Comparison of ENCODE assay signal across 8 mouse cellular contexts in the genomic region with DNA sequence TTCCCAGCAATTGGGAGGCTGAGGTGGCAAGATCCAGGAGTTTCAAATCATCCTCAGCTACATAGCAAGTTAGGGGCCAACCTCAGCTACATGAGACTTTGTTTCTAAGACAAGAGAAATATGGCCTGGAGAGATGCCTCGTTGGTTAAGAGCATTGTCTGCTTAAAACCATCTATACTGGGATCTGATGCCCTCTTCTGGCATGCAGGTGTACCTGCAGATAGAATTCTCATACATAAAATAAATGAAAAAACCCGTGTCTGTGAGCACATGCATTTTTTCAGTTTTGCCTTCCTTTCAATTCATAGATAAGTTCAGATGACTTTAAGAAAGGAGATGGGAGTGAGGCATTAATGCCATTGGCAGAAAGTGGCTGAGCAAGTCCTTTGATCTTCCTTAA. TPM values are rescaled to one million over a fixed set of nuclear protein-coding genes. Genes with fewer than 3 reads are reported as not detected.
A peak's percentile ranks its signal among the peaks of the same experiment; 100 is the strongest.
DNase-seq lines count a peak whose midpoint lies in the region; ATAC-seq and TF ChIP-seq lines count a peak whose summit lies in the region.

No protein-coding gene starts in this region.

- no peak for TF ChIP-seq POLR2A in heart, adult 2 months (IDR thresholded peaks at IDR 0.05; ENCODE audit: insufficient read depth, low read depth, low read length)

- H3K4me2 ChIP-seq in midbrain, postnatal 0 days (ENCODE audit: low read depth, low read length, poor library complexity, severe bottlenecking), result no peak overlapping the region
- H3K4me2 ChIP-seq in midbrain, embryonic 15.5 days, result no peak overlapping the region
- H3K4me2 ChIP-seq in embryonic facial prominence, embryonic 14.5 days (ENCODE audit: low read depth, low read length), result no peak overlapping the region
- H3K4me2 ChIP-seq in forebrain, embryonic 11.5 days (ENCODE audit: low read depth, low read length, severe bottlenecking), result no peak overlapping the region

- no peaks in the 10 kb centered on the region for H3K9me3 ChIP-seq in midbrain, postnatal 0 days (ENCODE audit: low read length)
- no peaks in the 10 kb centered on the region for H3K9me3 ChIP-seq in midbrain, embryonic 15.5 days
- H3K9me3 ChIP-seq in embryonic facial prominence, embryonic 14.5 days (ENCODE audit: control insufficient read depth, low read length), result no peaks in the 10 kb centered on the region
- no peaks in the 10 kb centered on the region for H3K9me3 ChIP-seq in forebrain, embryonic 11.5 days (ENCODE audit: control insufficient read depth, low read length)

- H3K27me3 ChIP-seq in heart, adult 2 months (ENCODE audit: control insufficient read depth, insufficient read depth, low read length), result no peaks in the 10 kb centered on the region
- H3K27me3 ChIP-seq in midbrain, postnatal 0 days (ENCODE audit: insufficient read depth, low read length), result no peaks in the 10 kb centered on the region
- no peaks in the 10 kb centered on the region for H3K27me3 ChIP-seq in midbrain, embryonic 15.5 days (replicated peaks)
- H3K27me3 ChIP-seq in embryonic facial prominence, embryonic 14.5 days (replicated peaks; ENCODE audit: control insufficient read depth, insufficient read depth, low read length), result no peaks in the 10 kb centered on the region
- H3K27me3 ChIP-seq in forebrain, embryonic 11.5 days (ENCODE audit: control insufficient read depth, insufficient read depth, low read length), result no peaks in the 10 kb centered on the region

- DNase-seq in heart, adult 2 months, result no peak
- DNase-seq in heart, adult 9 months (ENCODE audit: low spot score in 2 of 2), result no peak
- DNase-seq in midbrain, postnatal 0 days (ENCODE audit: low spot score), result peak; percentile 53
- peak; percentile 39 for DNase-seq in embryonic facial prominence, embryonic 14.5 days (ENCODE audit: low spot score)
- DNase-seq in thymus, postnatal 4 days, result peak; percentile 16
- DNase-seq in spleen, postnatal 14 days (ENCODE audit: low spot score in 2 of 2), result no peak
- DNase-seq in forebrain, embryonic 11.5 days (ENCODE audit: low spot score), result no peak

- H3K27ac ChIP-seq in heart, adult 2 months, result no peak overlapping the region
- no peak overlapping the region for H3K27ac ChIP-seq in midbrain, postnatal 0 days (ENCODE audit: low read depth, low read length)
- no peak overlapping the region for H3K27ac ChIP-seq in midbrain, embryonic 15.5 days
- no peak overlapping the region for H3K27ac ChIP-seq in embryonic facial prominence, embryonic 14.5 days (replicated peaks; ENCODE audit: low read depth, low read length)
- no peak overlapping the region for H3K27ac ChIP-seq in forebrain, embryonic 11.5 days (ENCODE audit: low read depth, low read length)

- H3K36me3 ChIP-seq in heart, adult 2 months (ENCODE audit: control insufficient read depth, insufficient read depth, low read length), result peaks cover 1% of the 10 kb centered on the region; the same call in 1 of the 2 replicates
- H3K36me3 ChIP-seq in midbrain, postnatal 0 days (ENCODE audit: insufficient read depth, low read length), result peaks cover 7% of the 10 kb centered on the region
- H3K36me3 ChIP-seq in midbrain, embryonic 15.5 days (replicated peaks), result no peaks in the 10 kb centered on the region
- H3K36me3 ChIP-seq in embryonic facial prominence, embryonic 14.5 days (ENCODE audit: control insufficient read depth, insufficient read depth, low read length), result peaks cover 16% of the 10 kb centered on the region
- no peaks in the 10 kb centered on the region for H3K36me3 ChIP-seq in forebrain, embryonic 11.5 days (ENCODE audit: control insufficient read depth, insufficient read depth, low read length)

- no peaks in the 10 kb centered on the region for H3K79me2 ChIP-seq in heart, adult 2 months (replicated peaks; ENCODE audit: control insufficient read depth, insufficient read depth, low read length)

- no peak overlapping the region for H3K4me3 ChIP-seq in heart, adult 2 months
- H3K4me3 ChIP-seq in midbrain, postnatal 0 days (ENCODE audit: low read depth, low read length), result no peak overlapping the region
- no peak overlapping the region for H3K4me3 ChIP-seq in midbrain, embryonic 15.5 days
- H3K4me3 ChIP-seq in embryonic facial prominence, embryonic 14.5 days (ENCODE audit: low read depth, low read length), result no peak overlapping the region
- no peak overlapping the region for H3K4me3 ChIP-seq in forebrain, embryonic 11.5 days (ENCODE audit: low read depth, low read length)

- no peaks in the 10 kb centered on the region for H3K4me1 ChIP-seq in heart, adult 2 months (ENCODE audit: control insufficient read depth, insufficient read depth, low read length)
- H3K4me1 ChIP-seq in midbrain, postnatal 0 days (ENCODE audit: insufficient read depth, low read length), result no peaks in the 10 kb centered on the region
- no peaks in the 10 kb centered on the region for H3K4me1 ChIP-seq in midbrain, embryonic 15.5 days
- no peaks in the 10 kb centered on the region for H3K4me1 ChIP-seq in embryonic facial prominence, embryonic 14.5 days (ENCODE audit: control insufficient read depth, insufficient read depth, low read length)
- H3K4me1 ChIP-seq in forebrain, embryonic 11.5 days (replicated peaks; ENCODE audit: control insufficient read depth, insufficient read depth, low read length), result no peaks in the 10 kb centered on the region

- TF ChIP-seq CTCF in heart, adult 2 months (IDR thresholded peaks at IDR 0.05), result peak; percentile 85
- TF ChIP-seq CTCF in midbrain, postnatal 0 days (IDR thresholded peaks at IDR 0.05), result peak; percentile 79

- 14% methylated on average over 2 of the region's 2 CpGs for WGBS in heart, adult 2 months
- WGBS in midbrain, postnatal 0 days, result 12% methylated on average over 2 of the region's 2 CpGs
- 13% methylated on average over 2 of the region's 2 CpGs for WGBS in midbrain, embryonic 15.5 days
- 13% methylated on average over 2 of the region's 2 CpGs for WGBS in embryonic facial prominence, embryonic 14.5 days
- 17% methylated on average over 2 of the region's 2 CpGs for WGBS in forebrain, embryonic 11.5 days

- no peak for TF ChIP-seq EP300 in heart, adult 2 months (IDR thresholded peaks at IDR 0.05; ENCODE audit: insufficient read depth, low read depth, low read length)

- intact Hi-C loops in heart, adult 2 months (cut with DNase I), result loop anchor here (1.0 to 5.0 kb wide), 3 partner anchors 93 to 1053 kb away; a partner anchor contains a TSS

- ATAC-seq in midbrain, postnatal 0 days (ENCODE audit: low FRiP score), result no peak
- no peak for ATAC-seq in midbrain, embryonic 15.5 days (replicated peaks)
- no peak for ATAC-seq in embryonic facial prominence, embryonic 14.5 days (ENCODE audit: low read depth)
- no peak for ATAC-seq in forebrain, embryonic 11.5 days (replicated peaks; ENCODE audit: low FRiP score)

- no peak overlapping the region for H3K9ac ChIP-seq in heart, adult 2 months (ENCODE audit: low read depth, low read length)
- H3K9ac ChIP-seq in midbrain, postnatal 0 days (replicated peaks; ENCODE audit: low read length, poor library complexity, severe bottlenecking), result no peak overlapping the region
- no peak overlapping the region for H3K9ac ChIP-seq in midbrain, embryonic 15.5 days
- H3K9ac ChIP-seq in embryonic facial prominence, embryonic 14.5 days (ENCODE audit: low read depth, low read length), result no peak overlapping the region
- no peak overlapping the region for H3K9ac ChIP-seq in forebrain, embryonic 11.5 days (ENCODE audit: low read length)

RNA-seq across cellular contexts. Expression of a gene that starts 19.6 kb away (rescaled TPM):
- 10 to 100 TPM; 12.5 to 18.6 TPM for total RNA-seq in heart, adult 2 months (2021)
- polyA plus RNA-seq in heart, adult 2 months (2012; rRNA removed), result 16.0 and 20.6 TPM in 2 replicates
- total RNA-seq in midbrain, postnatal 0 days (2014; rRNA removed), result 14.6 and 36.6 TPM in 2 replicates
- 2.9 and 4.1 TPM in 2 replicates for polyA plus RNA-seq in midbrain, postnatal 0 days (2015; fragmentation: Nextera tagmentation; extraction: Ambion mirVana)
- 5.6 and 5.8 TPM in 2 replicates for polyA plus RNA-seq in midbrain, embryonic 15.5 days (2015; fragmentation: Nextera tagmentation; extraction: Ambion mirVana)
- 8.3 and 8.4 TPM in 2 replicates for polyA plus RNA-seq in embryonic facial prominence, embryonic 14.5 days (2014; fragmentation: Nextera tagmentation; extraction: Ambion mirVana)
- 10.6 and 12.2 TPM in 2 replicates for polyA plus RNA-seq in forebrain, embryonic 11.5 days (2014; fragmentation: Nextera tagmentation; extraction: Ambion mirVana)

RNA-seq across cellular contexts. Expression of a gene that starts 27.7 kb away (rescaled TPM):
- 1 to 10 TPM; 3.6 to 4.4 TPM for total RNA-seq in heart, adult 2 months (2021)
- polyA plus RNA-seq in heart, adult 2 months (2012; rRNA removed), result 2.5 and 3.2 TPM in 2 replicates
- total RNA-seq in midbrain, postnatal 0 days (2014; rRNA removed), result 1.8 and 2.5 TPM in 2 replicates
- 0.40 and 0.86 TPM in 2 replicates for polyA plus RNA-seq in midbrain, postnatal 0 days (2015; fragmentation: Nextera tagmentation; extraction: Ambion mirVana)
- 0.45 and 0.50 TPM in 2 replicates for polyA plus RNA-seq in midbrain, embryonic 15.5 days (2015; fragmentation: Nextera tagmentation; extraction: Ambion mirVana)
- 2.6 and 2.8 TPM in 2 replicates for polyA plus RNA-seq in embryonic facial prominence, embryonic 14.5 days (2014; fragmentation: Nextera tagmentation; extraction: Ambion mirVana)
- polyA plus RNA-seq in forebrain, embryonic 11.5 days (2014; fragmentation: Nextera tagmentation; extraction: Ambion mirVana), result 0.95 and 1.0 TPM in 2 replicates

Comparison
In these comparisons a context has a peak if more than half of its experiments do, and no peak if none do; other contexts are left out.
1. DNase-seq: peak in midbrain, postnatal 0 days (single experiment), embryonic facial prominence, embryonic 14.5 days (single experiment) and thymus, postnatal 4 days (single experiment); none in heart, adult 2 months (0 of 2), heart, adult 9 months (0 of 2), spleen, postnatal 14 days (0 of 2) and forebrain, embryonic 11.5 days (single experiment).